Mouse (Mus musculus) E14TG2a.4 (cell line): ENCODE results near the gene Glp1r.

Source experiments
- CTCF ChIP-seq: conservative IDR thresholded peaks from 2 replicates; pipeline ENCODE4 v1.5.1; 2014; ENCODE audit warnings: low read length
- POU5F1 ChIP-seq: IDR thresholded peaks from 2 replicates; pipeline ENCODE4 v1.6.1; 2014; ENCODE audit warnings: low read length, borderline replicate concordance

- TF ChIP-seq CTCF (no peak), POU5F1 (no peak; the same call in 1 of the 2 replicates)
Observed at GRCm38 (mm10) chr17:30878626-30879025, 23.0 kb upstream of the Glp1r start.
